Mouse (Mus musculus) erythroblast, embryonic 14.5 days (primary cell): ENCODE measurements around the gene Nphs1. TPM values are rescaled to one million over a fixed set of nuclear protein-coding genes. Genes with fewer than 3 reads are reported as not detected.
A peak's percentile ranks its signal among the peaks of the same experiment; 100 is the strongest.
"Not testable (repeated sequence)": the region's sequence is repeated elsewhere in the genome, so short reads cannot be mapped to it uniquely, and the experiment has no call there.

Experiments
- H3K27me3 ChIP-seq: 2 replicates; pipeline ENCODE4 v1.6.1; 2012; ENCODE audit warnings: inconsistent platforms; ENCODE audit not compliant: control insufficient read depth
- H3K36me3 ChIP-seq: 2 replicates; pipeline ENCODE4 v1.6.1; 2012; ENCODE audit warnings: mild to moderate bottlenecking, inconsistent platforms; ENCODE audit not compliant: control insufficient read depth
- H3K4me1 ChIP-seq: 2 replicates; pipeline ENCODE4 v1.6.1; 2012; ENCODE audit warnings: inconsistent platforms; ENCODE audit not compliant: control insufficient read depth
- H3K4me3 ChIP-seq: replicated peaks from 2 replicates; pipeline ENCODE3; 2012; ENCODE audit warnings: moderate library complexity, mild to moderate bottlenecking, inconsistent platforms
- H3K9me3 ChIP-seq: 2 replicates; pipeline ENCODE4 v1.6.1; 2012; ENCODE audit warnings: low read length, inconsistent platforms, mixed read lengths; ENCODE audit not compliant: control insufficient read depth
- GATA1 ChIP-seq: IDR thresholded peaks from 2 replicates; pipeline ENCODE4 v1.6.1; 2012; ENCODE audit warnings: low read length, inconsistent platforms, mixed read lengths
- TAL1 ChIP-seq: IDR thresholded peaks from 3 replicates; pipeline ENCODE4 v1.6.1; 2012; ENCODE audit warnings: low read length, inconsistent platforms, mixed read lengths
- polyA plus RNA-seq: library from polyadenylated mRNA; stranded (reverse); fragments of >175 nt; gene quantifications from 2 replicates; pipeline ENCODE4 v1.2.3, GENCODE M21; 2012

Nphs1 gene
- polyA plus RNA-seq, 1 experiment: not detected

DNA sequence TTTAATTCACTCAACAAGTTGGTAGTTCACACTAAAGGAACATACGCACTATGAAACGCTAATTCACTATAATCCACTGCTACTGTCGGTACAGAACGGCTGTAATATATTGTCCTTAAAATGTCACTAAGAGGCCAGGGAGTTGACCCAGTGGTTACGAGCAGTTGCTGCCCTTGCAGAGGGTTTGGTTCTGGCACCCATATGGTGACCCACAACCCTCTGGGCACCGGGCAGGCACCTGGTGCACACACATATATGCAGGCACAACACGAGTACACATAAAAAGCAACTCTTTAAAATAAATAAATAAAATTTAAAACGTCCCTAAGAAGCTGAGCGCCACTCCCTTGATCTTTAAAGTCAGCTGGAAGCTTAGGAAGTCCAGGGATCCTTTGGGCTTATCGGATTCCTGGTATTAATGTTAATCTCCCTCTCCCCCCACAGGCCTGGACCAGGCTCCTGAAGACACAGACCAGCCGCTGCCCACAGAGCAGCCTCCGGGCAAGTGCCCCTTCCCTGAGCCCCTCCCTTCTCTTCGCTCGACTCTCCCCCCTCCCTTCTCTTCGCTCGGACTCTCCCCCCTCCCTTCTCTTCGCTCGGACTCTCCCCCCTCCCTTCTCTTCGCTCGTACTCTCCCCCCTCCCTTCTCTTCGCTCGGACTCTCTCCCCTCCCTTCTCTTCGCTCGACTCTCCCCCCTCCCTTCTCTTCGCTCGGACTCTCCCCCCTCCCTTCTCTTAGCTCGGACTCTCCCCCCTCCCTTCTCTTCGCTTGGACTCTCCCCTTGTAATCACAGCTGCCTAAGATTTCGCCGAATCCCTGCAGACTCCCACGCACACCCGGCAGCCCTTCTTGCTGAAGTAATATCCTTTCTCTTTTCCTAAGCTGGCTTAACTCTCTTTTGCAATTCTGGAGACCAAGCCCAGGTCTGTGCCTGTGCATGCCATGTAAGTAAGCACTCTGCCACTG lies 19.6 kb downstream of the Nphs1 start:
- Histone ChIP-seq H3K4me3 (no peak overlapping the region), H3K4me1 (no peaks in the 10 kb centered on the region), H3K27me3 (peaks cover 6% of the 10 kb centered on the region; the same call in 1 of the 2 replicates), H3K9me3 (no peaks in the 10 kb centered on the region), H3K36me3 (no peaks in the 10 kb centered on the region)
- TF ChIP-seq TAL1: no peak
- TF ChIP-seq GATA1: no peak

DNA sequence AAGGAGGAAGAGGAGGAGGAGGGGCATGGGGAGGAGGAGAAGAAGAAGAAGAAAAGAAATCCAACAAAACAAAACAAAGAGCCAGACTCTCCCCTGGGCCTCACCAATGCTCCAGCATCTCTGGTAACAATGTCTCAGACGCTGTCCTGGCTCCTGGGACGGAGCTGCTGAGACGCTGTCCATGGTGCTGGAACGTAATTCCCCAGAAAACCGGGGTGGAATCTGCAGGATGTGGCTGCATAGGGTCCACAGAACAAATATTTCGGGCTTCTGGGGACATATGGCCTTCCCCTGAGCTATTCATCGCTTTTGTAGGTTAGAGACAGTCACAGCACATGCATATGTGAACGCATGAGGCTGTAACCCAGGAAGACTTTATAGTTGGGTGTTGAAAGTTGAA lies 26.1 kb downstream of the Nphs1 start:
- H3K4me3 ChIP-seq: no peak overlapping the region
- no peaks in the 10 kb centered on the region for H3K36me3 ChIP-seq
- TF ChIP-seq GATA1 (no peak), TAL1 (no peak)
- H3K27me3 ChIP-seq: peaks cover 3% of the 10 kb centered on the region; the same call in 1 of the 2 replicates
- H3K4me1 ChIP-seq: no peaks in the 10 kb centered on the region
- no peaks in the 10 kb centered on the region for H3K9me3 ChIP-seq

DNA sequence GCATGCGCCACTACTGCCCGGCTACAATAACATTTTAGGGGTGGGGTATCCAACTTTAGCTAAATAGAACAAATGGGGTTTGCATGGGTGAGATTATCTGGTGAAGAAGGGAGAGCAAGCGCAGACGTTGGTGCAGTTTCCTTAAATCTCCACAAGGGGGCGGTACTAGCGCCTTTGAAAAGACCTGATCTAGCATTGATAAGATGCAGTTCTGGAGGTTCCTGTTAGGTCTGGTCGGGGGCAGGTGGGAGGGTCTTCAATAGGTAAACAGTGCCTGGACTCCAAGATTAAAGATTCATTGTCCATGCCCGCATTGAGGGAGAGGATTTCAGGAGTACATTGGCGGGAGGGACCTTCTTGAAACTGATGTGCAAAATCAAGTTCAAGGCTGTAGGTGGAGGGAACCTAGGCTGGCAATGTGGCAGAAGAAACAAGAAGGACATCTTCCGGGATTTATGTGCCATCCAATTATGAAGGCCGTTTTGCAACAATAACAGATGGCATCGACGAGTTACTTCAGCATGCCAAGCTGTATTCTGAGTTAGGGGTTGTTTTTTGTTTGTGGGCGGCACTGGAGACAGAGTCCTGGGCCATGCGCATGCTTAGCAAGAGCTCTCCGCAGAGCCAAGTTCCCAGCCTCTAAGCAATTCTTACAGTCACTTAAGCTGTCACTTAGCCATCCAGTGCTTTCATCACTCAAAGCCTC lies 32.3 kb downstream of the Nphs1 start:
- Histone ChIP-seq H3K4me3 (no peak overlapping the region), H3K36me3 (no peaks in the 10 kb centered on the region), H3K27me3 (no peaks in the 10 kb centered on the region), H3K4me1 (no peaks in the 10 kb centered on the region), H3K9me3 (no peaks in the 10 kb centered on the region)
- no peak for TF ChIP-seq TAL1
- TF ChIP-seq GATA1: peak; percentile 67

DNA sequence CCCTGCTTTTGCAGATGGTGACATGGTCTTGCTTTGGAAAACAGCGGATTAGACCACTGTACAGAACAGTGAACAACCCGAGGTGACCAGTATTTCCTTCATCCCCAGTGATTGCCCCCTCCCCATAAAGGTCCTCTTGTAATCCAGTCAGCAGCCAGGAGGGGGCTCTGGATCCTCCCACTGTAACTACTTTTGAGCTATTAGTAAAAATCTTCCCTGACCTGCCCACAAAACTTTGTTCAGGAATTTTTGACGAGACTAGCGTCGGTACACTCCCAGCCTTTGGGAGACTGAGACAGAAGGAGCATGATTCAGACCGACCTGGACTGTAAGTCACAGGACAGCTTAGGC lies 32.8 kb downstream of the Nphs1 start:
- Histone ChIP-seq H3K27me3 (no peaks in the 10 kb centered on the region), H3K36me3 (no peaks in the 10 kb centered on the region), H3K4me1 (no peaks in the 10 kb centered on the region), H3K9me3 (no peaks in the 10 kb centered on the region), H3K4me3 (no peak overlapping the region)
- TF ChIP-seq GATA1 (no peak), TAL1 (no peak)

DNA sequence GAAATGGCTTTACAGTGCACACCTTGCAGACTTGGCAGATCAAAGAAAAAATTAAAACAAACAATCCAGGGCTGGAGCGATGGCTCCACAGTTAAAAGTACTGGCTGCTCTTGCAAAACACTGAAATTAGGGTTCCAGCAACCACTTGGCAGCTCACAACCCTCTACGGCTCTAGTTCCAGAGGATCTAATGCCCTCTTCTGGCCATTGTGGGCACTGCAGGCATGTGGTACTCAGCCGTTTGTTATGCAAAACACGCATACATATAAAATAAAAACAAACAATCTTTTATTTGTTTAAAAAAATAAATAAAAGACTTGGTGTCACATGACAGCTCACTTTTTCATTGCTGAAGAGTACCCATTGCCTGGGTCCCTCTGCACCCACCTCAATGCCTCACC lies 34.6 kb downstream of the Nphs1 start:
- no peaks in the 10 kb centered on the region for H3K4me1 ChIP-seq
- no peaks in the 10 kb centered on the region for H3K36me3 ChIP-seq
- no peaks in the 10 kb centered on the region for H3K9me3 ChIP-seq
- no peaks in the 10 kb centered on the region for H3K27me3 ChIP-seq
- no peak for TF ChIP-seq TAL1
- no peak for TF ChIP-seq GATA1
- H3K4me3 ChIP-seq: no peak overlapping the region

DNA sequence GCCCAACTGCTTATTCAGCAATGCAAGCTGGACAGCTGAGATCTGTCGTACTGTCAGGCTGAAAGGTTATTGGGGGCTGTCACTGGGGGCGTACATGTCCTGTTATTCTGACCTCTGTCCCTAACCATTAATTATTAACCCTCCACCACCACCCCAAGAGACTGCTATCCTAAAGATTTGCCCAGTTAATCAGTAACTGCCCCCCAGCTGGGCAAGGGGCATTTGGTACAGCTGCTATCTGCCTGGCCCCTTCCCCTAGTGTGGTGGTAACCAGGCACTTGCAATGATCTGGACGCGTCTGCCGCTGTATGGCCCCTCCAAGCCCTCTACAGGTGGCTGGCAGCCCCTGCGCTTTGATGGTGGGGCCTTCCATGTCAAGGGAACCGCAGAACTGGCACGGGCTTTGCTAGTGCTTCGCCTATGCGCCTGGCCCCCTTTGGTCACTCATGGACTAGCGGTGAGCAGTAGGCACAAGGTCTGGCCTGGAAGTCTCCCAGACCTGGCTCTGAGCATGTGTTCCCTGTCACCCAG lies 35.4 kb downstream of the Nphs1 start, which contains the start of gene Prodh2:
Gene Prodh2 (plus strand): TSS at position 222 of the 531 bp plus-strand sequence.
- TF ChIP-seq GATA1 (no peak), TAL1 (no peak)
- H3K36me3 ChIP-seq: no peaks in the 10 kb centered on the region
- H3K4me3 ChIP-seq: peak within 1 kb of the TSS; percentile 56
- H3K9me3 ChIP-seq: no peaks in the 10 kb centered on the region
- H3K4me1 ChIP-seq: no peaks in the 10 kb centered on the region
- no peaks in the 10 kb centered on the region for H3K27me3 ChIP-seq

DNA sequence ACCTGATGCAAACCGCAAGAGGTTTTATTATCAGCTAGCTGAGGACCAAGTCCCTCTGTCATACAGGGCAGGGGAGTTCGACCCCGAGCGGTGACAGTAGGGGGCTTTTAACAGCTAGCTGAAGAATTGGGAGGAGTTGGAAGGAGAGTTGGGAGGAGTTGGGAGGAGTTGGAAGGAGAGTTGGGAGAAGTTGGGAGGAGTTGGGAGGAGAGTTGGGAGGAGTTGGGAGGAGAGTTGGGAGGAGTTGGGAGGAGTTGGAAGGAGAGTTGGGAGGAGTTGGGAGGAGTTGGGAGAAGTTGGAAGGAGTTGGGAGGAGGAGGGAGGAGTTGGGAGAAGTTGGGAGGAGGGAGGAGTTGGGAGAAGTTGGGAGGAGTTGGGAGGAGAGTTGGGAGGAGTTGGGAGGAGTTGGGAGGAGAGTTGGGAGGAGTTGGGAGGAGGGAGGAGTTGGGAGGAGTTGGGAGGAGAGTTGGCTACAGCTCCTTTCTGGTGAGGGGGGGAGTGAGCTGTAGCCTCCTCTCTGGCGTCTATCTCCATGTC lies 37.5 kb downstream of the Nphs1 start:
- H3K27me3 ChIP-seq, H3K36me3 ChIP-seq, H3K9me3 ChIP-seq, H3K4me1 ChIP-seq, H3K4me3 ChIP-seq: not testable (repeated sequence)

DNA sequence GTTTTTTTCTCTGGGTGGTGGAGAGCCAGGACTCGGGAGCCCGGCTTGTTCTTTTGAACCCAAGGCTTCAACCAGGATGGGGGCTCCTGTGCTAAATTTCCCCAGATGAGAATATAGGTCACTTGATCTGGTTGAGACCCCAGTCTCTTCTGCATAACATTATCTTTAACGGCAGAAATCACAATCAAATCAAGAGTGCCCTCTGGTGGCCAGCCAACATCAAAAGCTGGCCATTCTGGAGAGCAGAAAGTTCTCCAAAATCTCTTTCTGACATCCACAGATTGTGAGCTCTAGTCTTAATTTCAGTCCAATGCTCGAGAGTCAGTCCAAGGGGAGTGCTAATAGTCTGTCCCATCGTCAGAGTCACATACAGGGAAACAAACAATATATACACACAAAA lies 43.0 kb downstream of the Nphs1 start:
- not testable (repeated sequence) for H3K9me3 ChIP-seq, H3K4me1 ChIP-seq, H3K27me3 ChIP-seq, H3K36me3 ChIP-seq, H3K4me3 ChIP-seq

DNA sequence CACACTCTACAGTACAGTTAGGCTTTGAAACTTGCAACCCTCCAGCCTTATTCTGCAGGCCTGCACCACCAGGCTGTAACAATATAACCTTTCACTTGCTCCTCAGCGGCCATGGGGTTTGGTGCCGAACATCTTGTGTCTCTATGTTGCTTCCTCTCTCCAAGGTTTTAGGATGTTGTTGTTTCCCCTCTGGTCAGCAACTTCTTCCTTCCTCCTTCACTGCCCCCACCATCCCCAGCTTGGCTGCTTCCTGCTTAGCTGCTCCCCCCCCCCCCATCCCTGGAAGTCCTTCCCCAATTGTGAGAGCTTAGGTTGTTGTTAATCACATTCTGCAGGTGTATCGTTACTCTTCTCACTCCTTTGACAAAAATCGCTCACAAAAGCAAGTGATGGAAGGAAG lies 49.9 kb downstream of the Nphs1 start:
- no peaks in the 10 kb centered on the region for H3K9me3 ChIP-seq
- 0 out of 2 replicates have a peak, but pooled peaks cover 2% of the 10 kb centered on the region for H3K27me3 ChIP-seq
- no peaks in the 10 kb centered on the region; the same call in 1 of the 2 replicates for H3K36me3 ChIP-seq
- no peaks in the 10 kb centered on the region for H3K4me1 ChIP-seq
- no peak for TF ChIP-seq GATA1
- no peak for TF ChIP-seq TAL1
- no peak overlapping the region for H3K4me3 ChIP-seq
